Mouse (Mus musculus): Measurements from ENCODE around the gene Immp2l.

The Immp2l gene

DNA sequence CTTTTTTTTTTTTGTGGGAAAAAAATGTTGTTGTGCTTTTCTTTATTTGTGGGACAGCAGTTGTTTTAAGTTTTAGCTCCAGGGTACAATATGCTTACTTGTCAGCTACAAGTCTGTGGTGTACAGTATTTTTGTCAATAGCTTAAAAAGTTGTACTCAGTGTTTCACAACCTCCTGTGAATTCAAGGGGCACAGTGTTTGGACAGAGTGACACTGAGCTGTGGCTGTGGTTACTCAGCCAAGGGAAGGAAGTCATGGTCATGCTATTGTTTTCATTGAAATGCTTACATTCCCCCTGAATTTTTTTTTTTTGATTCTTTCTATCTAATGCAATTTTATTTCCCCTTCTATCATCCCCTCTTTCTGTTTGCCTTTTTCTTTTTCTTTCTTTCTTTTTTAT, 159.0 kb downstream of the Immp2l start:
- no peak for DNase-seq (ENCODE audit: low read depth, low spot score)

DNA sequence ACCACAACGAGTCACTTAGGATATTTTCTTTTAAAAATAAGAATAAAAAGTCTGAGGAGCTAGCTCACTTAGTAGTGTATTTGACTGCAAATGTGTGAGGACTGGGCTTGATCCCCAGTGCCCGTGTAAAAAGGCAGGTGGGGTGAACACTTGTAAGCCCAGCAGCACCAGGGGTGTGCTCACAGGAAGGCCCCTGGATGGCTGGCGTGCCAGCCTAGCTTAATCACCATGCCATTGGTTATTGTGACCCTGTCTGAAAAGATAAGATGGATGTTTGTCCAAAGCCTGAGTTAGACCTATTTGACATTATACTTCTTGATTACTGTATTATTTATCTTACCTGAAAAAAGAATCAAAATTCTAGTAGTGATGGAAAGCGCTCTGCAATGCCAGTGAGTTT, 161.2 kb downstream of the Immp2l start:
- no peak for DNase-seq (ENCODE audit: low read depth, low spot score)

DNA sequence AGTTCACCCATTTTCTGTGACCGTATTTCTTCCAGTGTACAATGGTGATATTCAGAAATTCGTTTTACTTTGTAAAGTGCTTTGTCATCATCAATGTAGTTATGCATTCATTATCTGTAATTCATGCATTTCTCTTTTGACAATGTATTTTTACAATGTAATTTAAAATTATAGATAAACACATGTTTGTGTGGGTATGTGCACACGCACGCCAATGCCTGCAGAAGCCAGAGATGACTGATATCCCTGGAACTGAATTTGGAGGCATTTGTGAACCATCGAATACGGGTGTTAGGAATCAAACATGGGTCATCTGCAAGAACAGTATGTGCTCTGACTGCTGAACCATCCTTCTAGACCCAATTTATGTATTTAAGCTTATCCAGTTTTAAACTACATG, 161.6 kb downstream of the Immp2l start:
- no peak for DNase-seq (ENCODE audit: low read depth, low spot score)

DNA sequence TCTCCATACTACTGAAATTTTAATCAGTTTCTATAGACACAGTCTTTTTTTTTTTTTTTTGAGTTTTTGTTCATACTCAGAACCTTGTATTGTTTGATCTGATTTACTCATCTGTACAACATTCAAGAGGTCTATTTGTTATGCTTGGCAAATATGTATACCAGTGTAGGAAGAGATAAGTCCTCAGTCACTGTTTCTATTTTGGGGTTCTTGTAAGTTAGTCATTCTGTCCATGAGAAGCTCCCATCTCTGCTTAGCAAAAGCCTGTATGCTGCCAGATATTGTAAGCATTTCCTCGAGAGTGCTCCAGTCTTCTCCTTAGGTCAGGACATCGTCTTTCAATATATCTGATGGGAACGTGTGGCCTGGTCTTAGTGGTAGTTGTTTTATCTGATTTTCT, 168.9 kb downstream of the Immp2l start:
- DNase-seq (ENCODE audit: low read depth, low spot score) = no peak

DNA sequence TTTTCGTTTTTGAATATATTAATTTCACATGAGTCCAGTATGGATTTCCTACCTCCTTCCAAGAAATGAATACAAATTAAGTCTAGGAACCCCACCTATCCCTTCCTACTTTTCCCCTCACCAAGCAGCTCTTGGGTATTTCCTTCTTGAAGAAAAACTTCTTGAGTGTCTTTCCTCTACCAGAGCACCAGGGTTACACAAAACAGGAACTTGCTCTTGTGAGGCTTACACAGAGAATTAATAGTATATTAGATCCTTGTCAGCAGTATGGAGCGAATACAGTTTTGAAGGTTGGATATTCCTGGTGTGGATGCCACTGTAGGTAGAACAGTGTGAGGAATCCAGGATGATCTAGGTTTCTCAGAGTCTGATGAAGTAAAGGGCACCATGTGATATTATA, 172.5 kb downstream of the Immp2l start:
- no peak for DNase-seq (ENCODE audit: low read depth, low spot score)

DNA sequence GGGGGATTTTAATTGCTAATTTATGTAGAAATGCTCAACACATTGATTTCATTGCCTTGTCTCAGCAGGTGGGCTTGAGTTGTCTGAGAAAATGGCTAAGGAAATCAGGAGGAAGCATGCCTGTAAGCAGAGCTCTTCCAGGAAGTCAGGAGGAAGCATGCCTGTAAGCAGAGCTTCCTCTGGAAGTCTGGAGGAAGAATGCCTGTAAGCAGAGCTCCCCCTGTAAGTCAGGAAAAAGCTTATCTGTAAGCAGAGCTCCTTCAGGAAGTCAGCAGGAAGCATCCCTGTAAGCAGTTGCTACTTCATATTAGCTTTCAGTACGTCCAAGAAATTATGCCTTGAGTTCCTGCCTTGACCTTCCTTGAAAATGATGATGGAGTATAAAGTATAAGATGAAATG, 191.3 kb downstream of the Immp2l start:
- no peak for DNase-seq (ENCODE audit: low read depth, low spot score)

DNA sequence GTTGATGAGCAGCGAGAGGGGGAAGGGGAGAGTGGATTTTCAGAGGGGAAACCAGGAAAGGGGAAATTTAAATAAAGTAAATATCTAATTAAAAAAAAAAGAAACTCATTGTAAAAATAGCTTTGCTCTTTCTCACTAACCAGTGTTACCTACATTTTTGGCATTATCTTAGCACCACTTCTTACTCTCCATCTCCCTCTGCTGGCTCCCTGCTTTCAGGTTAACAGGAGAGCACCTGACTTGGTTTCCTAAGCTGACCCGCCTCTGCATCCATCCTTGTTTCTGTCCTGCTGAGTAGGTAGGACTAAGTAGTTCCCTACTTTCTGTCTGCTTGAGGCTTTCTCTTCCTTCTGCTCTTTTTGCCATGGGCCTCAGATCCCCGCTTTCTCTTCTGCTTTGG, 198.0 kb downstream of the Immp2l start:
- DNase-seq (ENCODE audit: low read depth, low spot score) = no peak

DNA sequence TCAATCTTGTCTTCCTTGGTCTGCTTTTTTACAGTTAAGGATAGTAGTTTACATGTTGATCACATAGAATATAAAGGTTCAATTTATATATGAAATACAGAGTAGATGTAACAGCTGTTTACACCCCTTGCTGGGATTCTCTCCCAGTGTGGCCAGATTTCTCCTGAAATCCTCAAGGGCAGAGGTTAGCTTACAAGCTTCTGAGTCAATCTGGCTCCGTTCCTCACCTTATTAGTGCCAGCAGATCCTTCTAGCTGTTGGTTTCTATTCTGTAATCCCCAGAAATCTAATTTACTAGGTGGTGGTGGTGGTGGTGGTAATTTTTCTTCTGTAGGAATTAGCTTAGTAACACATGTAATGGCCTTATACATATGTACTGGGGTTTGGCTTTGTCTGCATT, 199.8 kb downstream of the Immp2l start:
- DNase-seq (ENCODE audit: low read depth, low spot score) = no peak

DNA sequence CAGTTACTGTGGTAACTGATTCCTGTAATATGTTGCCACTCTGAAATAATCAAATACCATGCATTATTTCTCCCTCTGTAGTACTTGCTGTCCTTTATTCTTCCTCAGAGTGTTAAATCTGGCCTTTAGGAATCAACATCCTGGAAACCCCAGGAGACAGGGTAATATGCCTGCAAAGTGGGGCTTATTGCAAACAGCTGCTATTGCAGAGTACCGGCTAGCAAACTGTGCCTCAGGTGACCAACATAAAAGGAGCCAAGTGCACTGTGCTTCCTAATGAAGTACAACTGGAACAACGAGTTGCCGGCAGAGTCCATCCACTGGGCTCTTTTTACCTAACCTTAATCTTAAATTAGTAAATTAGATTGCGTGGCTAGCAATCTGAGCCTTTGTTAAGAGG, 200.6 kb downstream of the Immp2l start:
- peak; percentile 1 for DNase-seq (ENCODE audit: low read depth, low spot score)

DNA sequence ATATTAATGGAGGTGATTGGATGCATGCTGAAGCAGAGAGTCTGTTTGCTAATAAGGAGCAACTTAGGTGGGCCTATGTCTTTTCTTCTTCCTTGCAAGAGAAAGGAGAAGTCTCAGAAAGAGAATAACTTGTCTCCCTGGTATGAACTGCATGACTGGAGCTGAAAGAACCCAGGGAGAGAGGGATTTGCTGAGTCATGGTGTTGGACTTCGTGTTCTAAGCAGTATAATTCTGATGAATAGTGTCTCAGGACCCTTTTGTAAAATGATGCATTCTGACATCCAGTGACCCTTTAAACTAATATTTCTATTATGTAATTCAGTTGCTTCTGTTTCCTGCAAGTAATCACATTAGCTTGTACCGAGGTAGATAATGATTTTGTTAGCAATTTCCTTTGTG, 208.1 kb downstream of the Immp2l start:
- no peak for DNase-seq (ENCODE audit: low read depth, low spot score)

DNA sequence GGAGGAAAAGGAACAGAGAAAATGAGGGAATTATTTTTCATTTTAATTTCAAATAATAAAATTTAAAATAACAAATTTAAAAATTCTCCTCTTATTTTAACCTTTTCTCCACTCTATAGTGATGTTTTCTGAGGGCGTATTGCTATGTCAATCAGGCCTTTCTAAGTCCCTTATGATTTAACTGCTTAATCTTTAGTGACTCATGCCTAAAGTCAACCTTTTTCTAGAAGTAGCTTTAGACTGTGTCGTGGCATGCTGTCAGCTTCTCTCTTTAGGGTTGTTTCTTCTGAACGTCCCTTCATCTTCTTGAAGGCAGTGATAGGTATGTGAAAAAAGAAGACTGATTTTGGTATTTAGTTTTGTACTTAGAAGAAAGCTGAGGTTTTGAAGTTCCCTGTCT, 214.0 kb downstream of the Immp2l start:
- no peak for DNase-seq (ENCODE audit: low read depth, low spot score)

DNA sequence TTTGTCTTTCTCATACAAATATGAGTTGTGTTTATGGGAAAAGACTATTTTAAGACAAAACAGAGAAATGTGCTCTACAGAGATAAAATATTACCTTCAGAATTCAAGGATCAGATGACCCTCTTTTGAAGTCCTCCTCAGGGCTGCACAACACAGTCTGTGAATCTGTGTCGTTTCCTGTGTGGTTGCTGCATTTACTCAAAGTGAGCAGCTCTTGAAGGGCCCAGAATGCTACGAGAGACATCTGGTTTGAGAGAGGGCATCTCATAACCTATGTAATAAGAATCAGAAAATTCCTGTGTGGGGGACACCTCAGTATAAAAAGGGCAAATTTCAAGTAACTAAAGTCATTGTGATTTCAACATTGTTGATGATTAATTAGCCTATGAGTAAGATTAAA, 217.3 kb downstream of the Immp2l start:
- no peak for DNase-seq (ENCODE audit: low read depth, low spot score)

DNA sequence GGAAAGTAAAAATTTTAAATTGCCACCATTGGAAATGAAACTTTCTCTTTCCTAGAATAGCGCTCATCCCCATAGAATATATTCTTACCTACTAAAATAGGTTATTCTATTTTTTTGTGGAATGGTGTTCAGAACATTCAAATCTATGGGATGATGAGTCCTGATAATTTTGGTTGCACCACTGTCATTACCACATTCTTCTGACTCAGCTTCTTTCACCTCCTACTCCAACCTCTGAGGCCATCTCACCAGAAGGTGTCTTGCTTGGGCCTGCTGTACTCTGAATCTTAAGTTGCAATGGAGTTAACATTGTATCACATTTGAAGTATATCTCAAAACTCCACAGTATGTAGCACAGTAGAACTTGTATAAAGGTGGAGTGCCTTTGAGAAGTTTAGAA, 224.4 kb downstream of the Immp2l start:
- DNase-seq (ENCODE audit: low read depth, low spot score) = no peak

DNA sequence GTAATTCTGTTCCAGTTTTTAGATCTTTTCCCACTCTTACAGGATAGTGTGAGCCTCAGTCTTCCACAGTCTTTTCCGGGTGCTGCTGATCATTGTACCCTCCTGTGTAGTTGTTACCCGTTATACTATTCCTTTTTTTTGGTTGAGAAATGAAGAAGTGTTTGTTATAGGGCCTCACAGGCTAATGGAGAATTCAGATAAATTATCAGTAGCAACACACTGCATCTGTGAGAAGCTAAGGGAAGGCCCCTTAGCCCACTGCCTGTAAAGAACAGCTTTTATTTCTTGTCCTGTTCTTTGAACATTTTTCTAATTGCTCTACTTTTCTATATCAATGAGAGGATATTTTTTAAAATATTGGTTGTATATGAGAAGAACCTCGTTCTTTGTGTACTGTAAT, 226.2 kb downstream of the Immp2l start:
- no peak for DNase-seq (ENCODE audit: low read depth, low spot score)

DNA sequence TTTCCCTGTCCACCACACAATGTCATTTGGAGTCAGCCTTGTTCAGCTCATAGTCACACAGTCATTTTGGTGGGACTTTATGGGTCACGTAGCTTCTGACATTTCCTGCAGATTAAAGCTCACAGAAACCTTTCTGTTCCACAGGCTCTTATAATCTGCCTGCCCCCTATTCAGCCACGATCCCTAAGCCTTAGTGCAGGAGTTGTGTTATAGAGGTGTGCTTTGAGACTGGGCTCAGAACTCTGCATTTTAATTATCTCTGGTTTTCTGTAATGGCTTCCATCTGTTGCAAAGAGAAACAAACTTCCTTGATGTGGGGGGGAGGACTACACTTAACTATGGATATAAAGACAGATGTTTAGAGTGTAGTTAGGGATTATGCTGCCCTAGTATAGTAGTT, 234.0 kb downstream of the Immp2l start:
- no peak for DNase-seq (ENCODE audit: low read depth, low spot score)

DNA sequence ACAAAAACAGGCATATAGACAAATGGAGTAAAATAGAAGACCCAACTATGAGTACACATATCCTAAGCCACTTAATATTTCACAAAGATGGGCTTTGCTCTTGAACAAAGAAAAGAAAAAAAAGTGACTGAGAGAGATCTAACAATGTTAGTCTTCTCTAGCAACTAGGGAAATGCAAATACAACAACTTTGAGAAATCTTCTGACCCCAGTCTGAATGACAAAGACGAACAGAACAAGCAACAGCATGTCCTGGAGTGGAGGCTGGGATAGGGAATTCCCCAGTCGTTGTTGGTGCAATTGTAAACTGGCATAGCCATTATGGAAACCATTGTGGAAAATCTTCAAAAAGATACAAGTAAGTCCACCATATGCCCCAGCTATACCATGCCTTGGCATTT, 235.7 kb downstream of the Immp2l start:
- no peak for DNase-seq (ENCODE audit: low read depth, low spot score)

DNA sequence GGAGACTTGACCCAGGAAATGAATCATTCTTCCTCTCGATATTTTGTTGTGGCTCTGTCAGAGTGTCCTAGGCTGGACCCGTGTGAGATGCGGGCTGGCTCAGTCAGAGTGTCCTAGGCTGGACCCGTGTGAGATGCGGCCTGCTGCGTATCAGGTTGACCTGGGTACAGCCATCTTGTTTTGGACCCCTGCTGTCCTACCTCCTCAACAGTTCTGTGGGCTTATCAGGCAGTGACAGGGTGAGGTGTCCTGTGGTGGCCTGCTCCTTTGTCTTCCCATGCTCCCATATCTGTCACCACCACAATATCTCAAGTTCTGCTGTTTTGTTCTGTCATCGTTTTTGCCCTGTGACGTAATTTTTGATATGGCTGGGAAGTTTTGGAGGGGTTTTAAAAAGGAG, 250.2 kb downstream of the Immp2l start:
- no peak for DNase-seq (ENCODE audit: low read depth, low spot score)

DNA sequence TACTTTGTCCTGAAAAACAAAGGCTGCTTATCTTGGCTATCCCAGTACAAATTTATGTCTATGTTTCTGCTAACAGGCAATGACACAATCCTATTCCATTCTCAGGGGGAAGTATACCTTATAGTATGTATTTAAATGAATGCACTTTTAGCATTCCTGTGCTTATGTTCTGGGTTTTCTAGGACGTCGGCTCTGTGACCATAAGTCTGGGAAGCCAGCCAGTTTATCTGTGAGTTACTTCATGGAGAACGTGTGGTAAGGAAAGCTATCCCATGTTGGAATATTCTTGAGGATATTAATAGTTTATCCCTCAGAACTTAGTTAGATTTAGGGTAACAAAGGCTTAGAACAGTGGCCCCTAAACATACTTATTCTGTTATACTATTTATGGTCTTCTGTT, 251.5 kb downstream of the Immp2l start:
- DNase-seq (ENCODE audit: low read depth, low spot score) = no peak

DNA sequence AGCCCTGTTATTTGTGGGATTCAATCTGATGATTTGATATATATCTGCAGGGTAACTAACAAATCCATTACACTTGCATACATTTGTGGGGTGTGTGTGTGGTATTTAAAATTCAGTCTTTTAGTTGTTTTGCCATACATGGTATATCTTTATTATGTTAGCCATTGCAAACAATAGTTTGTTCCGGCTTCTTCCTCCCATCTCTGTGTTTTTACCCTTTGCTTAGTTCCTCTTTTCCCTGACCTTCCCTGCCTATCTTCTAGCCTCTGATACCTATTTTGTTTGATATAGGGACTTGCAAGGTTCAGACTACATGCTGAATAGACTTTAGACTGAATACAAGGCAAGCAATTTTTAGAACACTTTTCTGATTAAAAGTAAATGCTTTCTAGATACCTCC, 254.0 kb downstream of the Immp2l start:
- DNase-seq (ENCODE audit: low read depth, low spot score) = no peak

DNA sequence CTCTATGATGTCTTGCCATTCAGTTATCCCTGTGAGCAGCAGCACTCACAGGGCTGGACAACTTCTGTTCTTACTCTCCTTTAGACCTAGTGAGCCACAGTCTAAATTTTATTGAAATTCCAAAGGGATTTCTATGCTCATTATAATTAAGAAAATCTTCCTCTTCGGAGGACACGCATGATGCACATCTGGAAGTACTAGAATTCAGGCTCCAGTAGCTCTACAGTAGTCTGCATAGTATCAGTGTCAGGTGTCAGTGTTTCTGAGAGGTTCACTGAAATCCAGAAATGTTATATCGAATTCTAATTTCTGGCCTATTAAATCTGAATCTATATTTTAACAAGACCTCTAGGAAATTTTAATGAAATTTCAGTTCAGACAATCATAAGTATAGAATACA, 265.2 kb downstream of the Immp2l start:
- DNase-seq (ENCODE audit: low read depth, low spot score) = no peak

DNA sequence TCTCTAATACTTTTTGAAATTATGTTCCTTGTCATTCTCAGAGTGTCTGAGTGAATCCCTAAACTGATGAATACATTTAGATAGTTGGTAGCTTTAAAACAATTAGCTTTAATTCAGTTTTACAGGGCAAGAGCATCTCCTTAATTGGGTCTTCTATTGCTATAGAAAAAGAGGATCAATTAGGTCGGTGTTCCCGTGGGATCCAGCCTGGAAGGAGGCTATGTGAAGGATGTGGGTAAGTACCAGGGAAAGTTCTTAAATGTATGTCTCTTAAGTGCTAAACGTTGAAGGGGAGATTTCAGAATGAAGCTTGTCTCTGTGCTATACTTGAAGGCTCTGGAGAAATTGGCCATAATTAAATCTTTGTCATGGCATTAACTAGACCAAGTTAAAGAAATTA, 283.1 kb downstream of the Immp2l start:
- no peak for DNase-seq (ENCODE audit: low read depth, low spot score)

DNA sequence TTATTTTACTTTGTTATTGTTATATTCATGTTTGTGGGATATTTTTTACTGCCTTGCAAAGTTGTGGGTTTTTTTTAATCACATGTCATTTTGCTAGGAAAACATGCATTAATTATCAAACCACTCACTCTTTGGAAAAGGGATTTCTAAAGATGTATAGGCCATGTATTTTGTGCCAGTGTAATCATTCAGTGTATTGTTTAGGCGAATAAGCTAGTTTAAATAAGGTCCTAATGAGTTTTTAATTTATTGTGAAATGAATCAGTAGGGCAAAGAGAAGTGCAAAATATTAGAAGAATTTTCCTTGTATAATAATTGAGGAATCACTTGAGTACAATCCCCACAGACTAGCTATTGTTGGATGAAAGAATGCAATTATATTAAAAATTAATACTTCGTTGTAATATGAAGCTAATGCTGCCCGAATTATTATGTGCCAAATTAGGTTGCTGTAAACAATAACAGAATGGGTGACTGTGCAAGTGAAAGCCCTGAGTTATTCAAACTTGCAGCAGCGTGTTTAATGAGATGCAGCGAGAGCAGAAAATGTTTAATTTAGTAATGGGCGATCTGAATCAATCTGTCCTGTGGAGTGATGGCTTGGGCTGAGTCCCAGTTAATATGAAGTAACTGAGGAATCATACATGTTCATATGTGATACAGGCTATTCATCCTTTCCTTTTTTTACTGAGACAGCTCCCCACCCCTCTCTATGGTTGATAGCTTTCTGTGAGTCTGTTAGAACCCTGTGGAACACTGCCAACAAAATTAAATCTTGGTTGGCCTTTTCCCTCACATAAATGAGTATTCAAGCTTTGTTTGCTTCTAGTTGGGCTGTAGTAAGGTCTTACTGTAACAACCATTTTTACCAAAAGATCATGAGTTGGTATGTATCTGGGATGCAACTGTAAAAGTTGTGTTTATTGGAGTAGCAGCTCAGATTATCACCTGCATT, 285.1 kb downstream of the Immp2l start:
- DNase-seq (ENCODE audit: low read depth, low spot score) = no peak

DNA sequence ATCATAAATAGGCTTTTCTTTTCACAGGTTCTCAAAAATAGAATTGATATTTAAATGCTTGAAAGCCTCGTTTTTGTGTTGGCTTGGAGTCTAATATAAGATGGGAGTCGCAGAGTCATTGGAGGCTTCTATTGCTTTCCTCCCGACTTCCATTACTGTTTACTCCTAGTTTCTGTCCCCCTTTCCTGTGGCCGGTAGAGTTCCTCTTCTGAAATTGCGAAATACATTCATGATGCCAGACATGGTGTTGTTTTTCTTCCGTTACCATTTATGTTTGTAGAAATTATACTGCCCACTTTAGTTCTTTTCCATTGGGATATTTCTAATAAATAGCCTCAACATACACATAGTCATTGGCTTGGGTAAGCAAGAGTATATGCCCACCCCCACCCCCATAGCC, 289.5 kb downstream of the Immp2l start:
- DNase-seq (ENCODE audit: low read depth, low spot score) = no peak
